Mouse (Mus musculus) heart, postnatal 0 days (tissue): ENCODE data around the gene Def6.

Experiments
- CTCF ChIP-seq: IDR thresholded peaks from 2 replicates; pipeline ENCODE4 v1.5.1; 2016; ENCODE audit warnings: antibody characterized with exemption, control low read depth, low read depth
- EP300 ChIP-seq: IDR thresholded peaks from 2 replicates; pipeline ENCODE4 v1.6.1; 2016; ENCODE audit warnings: antibody characterized with exemption, low read depth

GRCm38 (mm10) chr17:28237362-28237761 is 29.8 kb downstream of the Def6 start:
- TF ChIP-seq CTCF: no peak
- no peak for TF ChIP-seq EP300
